Mouse (Mus musculus) 3T3-L1 (cell line): ENCODE results near the gene Btbd19.
A peak's percentile ranks its signal among the peaks of the same experiment; 100 is the strongest.

Experiments
- DNase-seq: peaks from one replicate; pipeline ENCODE4 v3.0.0-alpha.2; 2015; ENCODE audit warnings: low read depth, low spot score

The Btbd19 gene

GRCm38 (mm10) chr4:117134601-117134995 is 9.1 kb upstream of the Btbd19 start:
- no peak for DNase-seq

GRCm38 (mm10) chr4:117133817-117134600 is 8.5 kb upstream of the Btbd19 start, which contains the start of gene Plk3:
TSS of gene Plk3 (minus strand) at chr4:117133963.
- peak; percentile 94 for DNase-seq

GRCm38 (mm10) chr4:117133366-117133796 is 7.9 kb upstream of the Btbd19 start:
- DNase-seq = no peak

GRCm38 (mm10) chr4:117132794-117133143 is 7.2 kb upstream of the Btbd19 start:
- DNase-seq = no peak

- no peak for DNase-seq
These were observed 6.6 kb upstream of the Btbd19 start for GRCm38 (mm10) chr4:117131890-117132793.

- DNase-seq = no peak
These were observed 5.7 kb upstream of the Btbd19 start for GRCm38 (mm10) chr4:117131198-117131597.

- DNase-seq = no peak
These were observed 5.3 kb upstream of the Btbd19 start for GRCm38 (mm10) chr4:117130790-117131189.

- no peak for DNase-seq
These were observed 2.6 kb upstream of the Btbd19 start for GRCm38 (mm10) chr4:117127991-117128686.

GRCm38 (mm10) chr4:117126675-117127290 is 1.3 kb upstream of the Btbd19 start, which contains the start of gene Tctex1d4:
TSS of gene Tctex1d4 (plus strand) at chr4:117126794.
- peak; percentile 64 for DNase-seq

- peak; percentile 100 for DNase-seq
These were observed 567 bp upstream of the Btbd19 start for GRCm38 (mm10) chr4:117125910-117126674.

- DNase-seq = peak; percentile 61
These were observed 792 bp downstream of the Btbd19 start for GRCm38 (mm10) chr4:117124518-117125347.

GRCm38 (mm10) chr4:117124218-117124517 is 1.4 kb downstream of the Btbd19 start:
- no peak for DNase-seq

GRCm38 (mm10) chr4:117123546-117124217 is 1.8 kb downstream of the Btbd19 start:
- DNase-seq = no peak

- DNase-seq = no peak
These were observed 3.3 kb downstream of the Btbd19 start for GRCm38 (mm10) chr4:117122209-117122608.

- peak; percentile 100 for DNase-seq
These were observed 4.8 kb downstream of the Btbd19 start for GRCm38 (mm10) chr4:117120445-117121414.

GRCm38 (mm10) chr4:117120052-117120444 is 5.5 kb downstream of the Btbd19 start:
- DNase-seq = no peak

GRCm38 (mm10) chr4:117119636-117120035 is 5.9 kb downstream of the Btbd19 start:
- no peak for DNase-seq

GRCm38 (mm10) chr4:117117931-117118330 is 7.6 kb downstream of the Btbd19 start:
- no peak for DNase-seq
